Mouse (Mus musculus) spleen, postnatal 14 days (tissue): Measurements from ENCODE around the gene Sdsl.
A peak's percentile ranks its signal among the peaks of the same experiment; 100 is the strongest.
"Not testable (repeated sequence)": the region's sequence is repeated elsewhere in the genome, so short reads cannot be mapped to it uniquely, and the experiment has no call there.

ENCODE experiments used
- DNase-seq, 2 experiments: peaks; one replicate each; pipeline ENCODE4 v3.0.0; 2021 to 2022; ENCODE audit warnings: low spot score in 2 of 2

Sdsl gene

DNA sequence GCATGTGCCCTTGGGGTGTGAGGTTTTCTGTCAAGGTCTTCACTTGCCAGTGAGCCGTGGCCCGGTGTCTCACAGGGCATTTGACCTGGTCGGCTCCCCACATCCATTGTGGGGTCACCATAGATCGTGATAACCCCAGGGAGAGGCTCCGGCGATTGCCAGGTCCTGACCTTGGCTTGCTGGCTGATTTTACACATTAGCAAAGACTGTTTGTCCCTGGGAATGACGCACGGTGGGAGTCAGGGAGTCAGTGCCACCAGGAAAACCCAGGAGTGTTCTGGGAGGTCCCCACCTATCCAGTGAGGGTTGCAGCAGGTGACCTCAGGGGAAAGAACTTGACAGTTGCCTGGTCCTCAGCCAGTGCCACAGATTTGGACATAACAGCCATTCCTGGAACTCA is at the start of gene Sdsl:
Gene Sdsl (minus strand): TSS at position 41 of the 400 bp plus-strand sequence.
- no peak for DNase-seq

DNA sequence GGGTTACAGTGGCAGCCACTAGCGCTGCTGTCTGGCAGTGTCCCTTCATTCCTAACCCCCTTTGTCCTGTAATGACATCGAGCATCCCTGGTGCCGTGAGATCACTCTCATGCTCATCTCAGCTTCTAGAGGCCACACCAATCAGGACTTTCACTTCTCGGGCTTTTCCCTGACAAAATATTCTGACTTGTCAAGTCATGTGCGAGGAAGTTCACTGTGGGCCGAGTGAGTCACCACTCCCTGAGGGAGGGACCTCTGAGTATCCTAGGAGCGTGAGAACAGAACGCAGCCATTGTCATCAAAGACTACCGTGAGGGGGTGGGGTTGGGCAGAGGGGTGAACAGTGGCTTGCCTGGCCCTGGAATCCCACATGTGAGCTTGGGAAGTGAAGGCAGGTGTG is 44.9 kb upstream of the Sdsl start:
- no peak for DNase-seq

DNA sequence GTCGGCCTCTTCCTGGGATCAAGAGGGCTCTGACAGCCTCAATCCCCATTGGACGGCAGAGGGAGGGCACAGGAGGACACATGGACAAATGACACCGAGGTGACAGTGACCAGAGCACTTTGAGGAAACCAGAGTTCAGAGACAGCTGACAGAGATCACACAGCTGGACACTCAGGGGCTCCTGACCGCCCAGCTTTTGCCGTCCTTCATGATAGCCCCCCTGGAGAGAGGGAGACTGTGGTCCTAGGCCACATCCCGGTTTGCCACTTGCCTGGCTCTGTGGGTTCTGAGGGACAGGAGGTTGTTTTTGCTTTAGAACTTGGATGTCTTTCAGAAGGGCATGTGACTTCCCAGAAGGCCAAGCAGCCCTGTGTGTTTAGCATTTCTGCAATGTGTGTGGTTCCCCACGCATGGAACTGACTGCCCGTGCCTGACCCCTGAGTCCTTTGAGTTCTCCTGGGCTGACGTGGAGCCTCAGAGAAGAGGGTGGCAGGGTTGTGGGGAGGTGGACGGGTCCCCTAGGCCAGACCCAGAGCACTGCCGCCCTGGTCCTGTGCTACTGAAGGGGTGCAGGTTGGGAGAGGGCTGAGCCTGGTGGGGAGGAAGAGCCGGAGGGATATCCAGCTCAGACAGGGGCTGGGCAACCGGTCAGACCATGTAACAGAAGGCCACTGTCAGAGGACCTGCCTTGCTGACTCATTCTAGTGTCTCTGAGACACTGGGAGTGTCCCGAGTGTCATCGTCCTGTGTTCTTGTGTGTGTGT is 43.8 kb upstream of the Sdsl start:
- DNase-seq, result no peak

DNA sequence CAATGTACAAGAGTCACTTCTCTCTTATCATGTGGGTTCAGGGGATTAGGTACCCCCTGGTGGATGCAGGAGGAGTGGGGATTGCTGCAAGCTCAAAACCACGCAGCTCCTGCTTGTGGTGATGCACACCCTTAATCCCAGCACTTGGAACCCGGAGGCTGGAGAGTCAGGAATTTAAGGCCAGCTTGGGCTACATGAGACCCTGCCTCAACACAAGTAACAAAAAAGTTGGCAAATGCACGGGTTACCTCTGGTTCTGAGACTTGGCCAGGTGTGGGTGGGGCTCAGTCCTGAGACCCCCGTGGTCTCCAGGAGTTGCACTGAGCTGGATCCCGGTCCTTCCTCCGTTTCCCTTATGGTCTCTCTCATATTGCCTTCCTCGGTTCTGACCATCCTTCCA is 42.8 kb upstream of the Sdsl start:
- DNase-seq, result no peak

DNA sequence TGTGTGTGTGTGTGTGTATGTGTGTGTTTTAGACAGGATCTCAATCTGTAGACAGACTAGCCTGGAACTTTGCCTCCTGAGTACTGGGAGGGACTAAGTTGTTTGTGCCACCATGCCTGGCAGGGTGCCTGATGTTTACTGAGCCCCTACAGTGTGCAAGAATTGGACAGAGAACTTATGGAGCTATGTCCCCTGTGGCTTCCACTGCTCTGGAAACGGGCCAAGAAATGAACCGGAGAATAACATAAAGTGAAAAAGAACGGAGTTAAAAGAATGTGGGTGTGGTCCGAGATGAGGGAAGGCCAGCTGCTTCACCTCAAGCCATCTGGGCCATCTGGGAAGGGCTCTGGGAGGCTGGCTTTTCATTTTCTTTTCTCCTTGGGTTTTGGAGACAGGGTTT is 42.1 kb upstream of the Sdsl start:
- no peak for DNase-seq

DNA sequence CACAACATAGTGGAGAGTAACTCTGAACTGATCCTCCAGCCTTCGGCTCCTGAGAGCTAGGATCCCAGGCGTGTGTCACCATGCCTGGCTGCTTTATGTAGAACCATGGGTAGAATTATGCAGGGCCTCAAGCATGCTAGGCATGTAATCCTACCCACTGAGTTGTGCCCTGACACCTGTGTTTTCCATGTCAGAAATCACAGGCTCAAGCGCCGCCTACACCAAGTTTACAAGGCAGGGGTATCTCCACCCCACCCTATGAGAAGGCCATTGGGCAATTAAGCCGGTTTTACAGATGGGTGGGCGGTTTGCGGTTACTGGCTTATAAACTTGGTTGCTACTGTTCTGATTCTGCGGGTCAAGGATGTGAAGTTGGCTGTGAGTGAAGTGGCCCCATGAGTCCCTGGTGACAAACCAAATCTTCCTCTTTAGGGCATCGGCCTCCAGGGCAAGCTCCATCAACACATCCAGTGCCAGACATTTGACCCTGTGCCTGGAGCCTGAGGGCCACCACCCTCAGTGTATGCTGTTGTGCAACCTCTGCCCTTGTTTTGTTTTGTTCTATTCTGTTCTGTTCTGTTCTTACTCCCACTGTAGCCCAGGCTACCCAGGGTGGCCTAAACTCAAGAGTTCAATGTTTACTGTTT is 41.5 kb upstream of the Sdsl start:
- no peak for DNase-seq

DNA sequence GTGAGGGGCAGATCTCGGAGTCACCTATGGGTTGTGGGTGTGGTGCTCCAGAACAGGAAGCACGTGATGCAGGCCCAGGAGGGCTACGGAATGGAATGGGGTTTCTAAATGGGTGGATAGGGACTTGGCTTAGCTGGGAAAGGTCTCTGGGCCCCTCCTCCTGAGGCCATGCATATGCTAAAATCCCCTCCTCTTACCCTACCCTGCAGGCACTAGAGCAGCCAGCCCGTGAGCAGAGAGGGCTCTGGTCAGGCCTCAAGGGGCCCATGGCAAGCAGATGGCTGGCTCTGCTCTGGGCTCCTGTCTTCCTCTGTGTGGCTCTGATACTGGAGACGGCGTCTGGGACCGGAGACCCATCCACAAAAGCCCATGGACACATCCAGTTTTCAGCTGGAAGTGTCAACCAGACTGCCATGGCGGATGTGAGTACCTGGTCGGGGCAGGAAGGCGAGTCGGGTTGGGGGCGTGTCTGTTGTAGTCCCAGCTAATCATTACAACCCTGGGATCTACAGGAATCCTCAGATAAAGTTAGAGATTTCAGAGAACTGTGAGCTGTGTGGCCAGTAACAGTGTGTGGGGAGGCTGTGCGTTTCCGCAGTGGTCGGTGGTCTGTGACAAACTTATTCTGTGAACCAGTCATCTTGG is 40.4 kb upstream of the Sdsl start:
- no peak for DNase-seq

DNA sequence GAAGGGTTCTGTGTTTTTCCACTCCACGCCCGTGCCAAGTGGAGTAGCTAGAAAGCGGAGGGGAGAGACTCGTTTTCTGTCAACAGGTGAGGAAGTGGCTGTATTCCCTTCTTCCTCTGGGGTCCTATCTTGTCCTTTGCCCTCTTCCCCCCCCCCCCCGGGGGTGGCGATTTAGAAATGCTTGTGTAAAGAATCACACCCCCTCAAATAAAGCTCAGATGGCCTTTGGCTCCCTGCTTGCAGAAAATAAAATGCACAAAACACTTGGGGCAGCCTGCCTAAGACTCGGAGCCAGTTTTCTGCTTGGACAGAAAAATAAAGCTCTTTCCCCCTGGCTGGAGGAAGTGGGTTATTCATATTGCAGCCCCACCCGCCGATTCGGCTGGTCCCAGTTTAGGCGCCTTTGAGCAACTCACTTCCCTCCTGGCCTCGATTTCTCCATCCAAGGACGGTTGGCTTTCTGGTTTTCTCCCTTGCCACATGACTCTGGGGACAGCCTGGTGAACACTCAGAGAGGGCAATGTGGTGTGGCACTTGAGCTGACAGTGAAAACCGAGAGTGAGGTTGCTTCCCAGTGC is 39.1 kb upstream of the Sdsl start:
- DNase-seq, result no peak

DNA sequence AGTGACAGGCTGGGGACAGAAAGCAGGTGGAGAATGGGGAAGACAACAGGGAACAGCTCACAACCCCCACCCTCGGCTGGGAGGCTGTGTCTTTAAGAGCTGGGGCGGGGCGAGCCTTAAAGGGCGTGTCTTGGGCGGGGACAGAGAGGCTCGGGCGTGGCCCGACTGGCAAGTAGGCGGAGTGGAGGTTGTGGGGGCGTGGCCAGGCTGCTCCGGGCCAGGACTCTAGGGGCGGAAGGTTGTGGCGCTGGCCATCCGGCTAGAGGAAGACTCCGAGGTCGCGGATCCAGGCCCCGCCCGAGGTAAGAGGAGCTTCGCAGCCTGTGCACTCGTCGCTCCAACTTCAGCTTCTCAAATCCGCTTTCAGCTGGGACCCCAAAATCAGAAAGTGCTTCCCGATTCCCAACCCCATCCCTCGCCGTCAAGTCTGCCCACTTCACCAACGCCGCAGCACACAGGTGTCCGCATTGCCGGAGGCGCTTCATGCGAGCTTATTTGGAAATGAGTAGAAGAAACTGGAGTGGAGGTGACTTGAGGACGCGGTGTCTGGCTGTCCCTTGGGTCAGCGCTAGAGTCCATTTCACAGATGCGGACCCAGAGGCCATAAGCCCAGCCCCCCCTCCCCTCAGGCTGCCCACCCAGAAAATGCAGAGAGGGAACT is 38.5 kb upstream of the Sdsl start, which contains the start of gene Slc8b1:
Gene Slc8b1 (plus strand): TSS at position 187 of the 661 bp plus-strand sequence.
- peak; percentile 94 to 96 for DNase-seq

DNA sequence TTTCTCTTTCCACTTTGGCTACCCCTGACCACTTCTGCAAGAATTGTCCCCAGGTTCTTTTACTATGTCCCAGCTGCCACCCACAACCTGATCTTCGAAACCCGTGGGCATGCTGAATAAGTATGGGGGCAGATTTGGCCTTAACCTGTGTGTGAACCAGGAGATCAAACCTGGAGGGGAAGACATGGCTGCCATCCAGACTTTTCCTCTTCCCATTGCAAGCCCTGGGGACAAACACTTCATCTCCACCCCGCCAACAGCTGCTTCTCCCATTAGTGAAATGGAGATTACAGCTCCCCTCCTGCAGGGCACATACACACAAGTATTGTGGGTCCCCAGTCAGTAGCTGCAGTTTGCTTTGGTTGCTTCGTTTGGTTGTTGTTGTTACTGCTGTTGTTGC is 34.7 kb upstream of the Sdsl start:
- DNase-seq, result no peak

DNA sequence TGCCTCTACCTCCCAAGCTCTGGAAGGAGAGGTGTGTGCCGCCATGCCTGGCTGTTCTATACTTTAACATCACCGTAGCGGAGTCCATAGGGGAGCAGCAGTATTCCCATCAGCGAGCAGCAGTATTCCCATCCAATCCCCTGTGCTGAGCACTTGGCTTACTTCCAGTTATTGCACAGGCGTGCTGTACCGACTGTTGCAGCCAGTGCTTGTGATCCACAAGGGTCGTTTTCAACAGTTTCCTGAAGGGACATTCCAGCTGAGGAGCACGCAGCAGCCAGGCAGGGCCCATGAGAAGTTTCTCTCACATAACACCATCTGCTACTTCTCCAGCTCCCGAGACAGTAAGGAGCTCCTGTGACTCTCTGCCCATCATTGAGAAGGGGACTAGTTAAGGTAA is 33.9 kb upstream of the Sdsl start:
- no peak for DNase-seq

DNA sequence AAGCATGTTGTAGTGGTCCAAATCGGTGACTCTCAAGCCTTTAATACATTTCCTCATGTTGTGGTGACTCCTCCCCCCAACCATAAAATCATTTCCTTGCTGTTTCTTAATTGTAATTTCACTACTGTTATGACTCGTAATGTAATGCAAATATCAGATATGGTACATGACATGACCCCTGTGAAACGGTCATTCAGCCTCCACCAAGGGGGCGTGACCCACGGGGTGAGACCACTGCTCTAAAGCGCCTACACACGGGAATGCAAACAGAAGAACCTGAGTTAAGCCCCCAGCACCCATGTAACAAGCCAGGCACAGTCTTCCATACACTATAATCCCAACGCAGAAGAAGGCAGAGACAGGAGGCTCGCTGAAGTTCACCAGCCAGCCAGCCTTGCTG is 33.2 kb upstream of the Sdsl start:
- no peak for DNase-seq

DNA sequence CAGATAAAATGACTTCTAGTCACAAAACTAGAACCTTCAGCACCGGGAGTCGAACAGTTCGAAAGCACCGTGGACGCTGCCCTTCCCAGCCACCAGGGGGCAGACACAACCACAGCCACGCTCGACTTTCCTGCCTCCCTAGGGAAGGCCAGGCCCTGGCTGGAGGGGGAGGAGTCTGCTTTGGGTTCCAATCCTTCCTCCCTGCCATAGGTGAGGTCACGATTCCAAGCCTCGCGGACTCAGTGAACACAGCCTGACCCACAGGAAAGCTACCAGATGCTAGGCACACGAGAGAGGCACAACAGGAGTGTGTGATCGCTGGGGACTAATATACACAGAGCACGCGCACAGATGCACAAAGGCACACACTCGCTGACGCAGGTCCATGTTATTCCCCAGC is 32.8 kb upstream of the Sdsl start:
- DNase-seq, result peak; percentile 38 to 59

DNA sequence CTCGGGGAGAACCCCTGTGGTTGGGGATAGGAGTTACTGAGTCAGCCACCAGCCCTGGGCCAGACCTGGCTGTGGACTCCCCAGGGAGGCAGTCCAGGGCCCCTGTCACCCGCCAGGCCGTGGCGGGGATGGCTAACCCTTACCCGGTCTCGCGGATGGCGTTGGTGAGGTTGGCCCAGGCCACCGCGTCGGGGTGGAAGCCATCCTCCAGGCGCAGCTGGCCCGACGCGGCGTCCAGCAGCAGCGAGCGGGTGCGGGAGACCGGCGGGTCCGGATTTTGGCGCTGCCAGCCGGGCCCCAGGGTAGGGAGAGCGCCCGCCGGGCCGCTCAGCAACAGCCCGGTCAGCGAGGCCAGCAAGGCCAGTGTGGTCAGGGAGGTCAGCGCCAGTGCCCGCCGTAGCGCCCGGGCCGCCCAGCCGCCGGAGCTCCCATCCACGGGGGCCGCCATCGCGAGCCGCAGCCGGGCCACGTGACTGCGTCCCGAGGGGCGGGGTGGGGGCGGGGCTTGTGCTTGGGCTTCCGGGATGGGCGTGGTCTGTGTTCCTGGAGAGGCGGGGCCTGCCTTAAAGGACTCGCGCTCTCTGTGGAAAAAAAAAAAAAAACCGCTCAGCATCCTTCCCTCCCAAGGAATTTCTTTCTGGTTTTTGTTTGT is 30.7 kb upstream of the Sdsl start, which contains the start of gene Plbd2:
Gene Plbd2 (minus strand): TSS at position 482 of the 652 bp plus-strand sequence.
- DNase-seq, result peak; percentile 64 to 76

DNA sequence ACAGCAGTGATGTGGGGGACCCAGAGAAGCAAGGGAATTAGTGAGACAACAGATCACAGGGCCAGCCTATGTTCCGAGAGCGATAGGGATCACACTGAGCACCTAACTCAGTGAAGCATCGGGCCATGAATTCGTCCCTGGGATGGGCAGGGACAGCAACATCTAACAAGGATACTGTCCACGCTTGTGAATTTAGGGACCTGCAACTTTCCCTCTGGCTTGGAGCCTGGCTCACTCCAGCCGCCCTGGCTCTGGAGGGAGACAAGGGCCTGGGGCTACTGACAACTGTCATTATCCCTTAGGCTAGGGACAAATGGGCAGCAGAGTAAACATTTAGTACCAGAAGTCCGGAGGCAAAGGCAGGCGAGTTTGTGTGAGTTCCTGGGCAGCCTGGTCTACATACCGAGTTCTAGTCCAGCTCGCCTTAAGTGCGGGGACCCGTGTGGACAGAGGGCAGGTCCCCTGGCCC is 30.1 kb upstream of the Sdsl start:
- DNase-seq, result no peak

DNA sequence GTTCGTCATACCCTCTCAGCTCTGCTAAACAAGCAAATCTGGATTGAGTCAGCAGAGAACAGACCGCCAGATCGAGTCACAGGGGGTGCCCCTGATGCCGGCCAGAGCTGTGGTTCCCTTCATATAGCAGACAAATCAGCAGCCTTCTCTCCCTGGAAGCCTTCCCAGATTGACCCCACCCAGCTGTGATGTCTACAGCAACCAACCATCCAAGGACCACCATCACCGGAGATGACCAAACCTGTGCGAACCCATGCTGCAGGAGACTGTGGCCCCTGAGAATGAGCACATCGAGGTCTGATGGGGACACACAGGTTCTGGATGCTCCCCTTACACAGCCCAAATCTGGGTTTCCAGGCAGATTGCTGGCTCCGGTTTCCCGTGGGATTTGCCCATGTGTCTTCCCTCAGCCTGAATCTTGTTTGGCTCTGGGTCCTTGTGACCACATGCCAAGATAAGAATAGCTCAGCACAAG is 29.6 kb upstream of the Sdsl start:
- no peak for DNase-seq

DNA sequence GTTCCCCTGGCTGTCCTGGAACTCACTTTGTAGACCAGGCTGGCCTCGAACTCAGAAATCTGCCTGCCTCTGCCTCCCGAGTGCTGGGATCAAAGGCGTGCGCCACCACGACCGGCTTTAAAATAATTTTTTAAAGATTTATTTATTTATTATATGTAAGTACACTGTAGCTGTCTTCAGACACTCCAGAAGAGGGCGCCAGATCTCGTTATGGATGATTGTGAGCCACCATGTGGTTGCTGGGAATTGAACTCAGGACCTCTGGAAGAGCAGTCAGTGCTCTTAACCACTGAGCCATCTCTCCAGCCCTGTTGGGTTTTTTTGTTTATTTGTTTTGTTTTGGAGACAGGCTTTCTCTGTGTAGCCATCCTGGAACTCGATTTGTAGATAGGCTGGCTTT is 28.0 kb upstream of the Sdsl start:
- DNase-seq, result not testable (repeated sequence)

DNA sequence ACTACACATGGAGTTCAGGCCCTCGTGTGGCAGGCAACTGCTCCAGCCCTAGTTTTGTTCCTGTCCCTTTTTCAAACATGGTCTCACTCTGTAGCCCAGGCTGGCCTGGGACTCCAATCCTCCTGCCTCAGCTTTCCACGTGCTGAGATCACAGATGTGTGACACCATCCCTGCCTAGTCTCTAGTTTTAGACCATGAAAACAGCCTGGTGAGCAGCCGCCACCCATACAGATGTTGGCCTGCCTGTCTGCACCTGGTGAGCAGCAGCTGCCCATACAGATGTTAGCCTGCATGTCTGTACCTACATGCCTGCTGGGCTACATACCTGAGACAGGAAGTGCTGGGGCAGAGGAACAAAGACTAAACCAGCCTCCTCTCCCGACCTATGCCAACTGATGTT is 26.6 kb upstream of the Sdsl start:
- no peak for DNase-seq

DNA sequence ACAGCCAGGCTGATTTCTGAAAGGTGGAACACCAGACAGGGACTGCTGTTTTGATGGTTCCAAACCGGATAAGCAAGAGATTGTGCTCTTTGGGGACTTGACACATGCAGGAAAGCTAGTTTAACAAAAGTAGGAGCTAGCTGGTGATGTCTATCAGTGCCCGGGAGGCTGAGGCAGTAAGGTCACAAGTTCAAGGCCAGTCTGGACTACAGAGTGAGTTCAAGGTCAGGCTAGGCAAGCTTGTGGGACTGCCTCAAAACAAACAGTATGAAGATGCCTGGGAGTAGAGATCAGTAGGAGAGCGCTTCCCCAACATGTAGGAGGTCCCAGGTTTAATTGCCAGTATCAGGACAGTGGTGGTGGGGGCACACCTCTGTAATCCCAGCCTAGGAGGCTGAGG is 24.5 kb upstream of the Sdsl start:
- DNase-seq, result no peak

DNA sequence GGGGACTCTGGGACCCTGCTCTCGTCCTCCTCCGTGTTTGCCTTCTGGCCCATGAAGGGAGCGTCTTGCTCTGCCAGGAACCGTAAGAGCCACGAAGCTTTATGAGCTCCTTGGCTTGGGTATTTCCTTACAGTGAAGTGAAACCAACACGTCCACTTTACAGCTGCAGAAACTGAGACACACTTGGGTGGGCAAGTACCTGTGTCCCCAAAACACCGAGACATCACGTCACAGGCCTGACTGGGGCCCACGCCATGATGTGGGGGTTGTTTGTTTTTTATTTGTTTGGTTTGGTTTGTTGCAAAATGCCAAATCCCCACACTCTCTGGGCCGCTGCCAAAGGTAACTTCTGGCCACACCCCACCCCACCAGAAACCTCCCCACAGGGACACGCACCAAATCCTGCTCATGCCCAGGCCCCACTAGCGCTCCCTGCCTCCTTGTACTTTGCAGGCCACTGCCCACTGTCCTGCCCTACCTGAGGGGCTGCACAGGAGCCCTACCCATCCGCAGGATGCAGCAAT is 23.2 kb upstream of the Sdsl start:
- no peak for DNase-seq
